Mouse (Mus musculus): ENCODE data around the gene Gpr33. TPM values are rescaled to one million over a fixed set of nuclear protein-coding genes. Genes with fewer than 3 reads are reported as not detected.

The Gpr33 gene
- polyA plus RNA-seq (2012; ENCODE audit: insufficient read depth, insufficient read length, missing spikeins) = not detected in 2 replicates

GRCm38 (mm10) chr12:52027963-52028362 lies at the start of gene Gpr33:
TSS of gene Gpr33 (minus strand) at chr12:52028063.
- Histone ChIP-seq H3K27ac (replicated peaks; ENCODE audit: low read depth, low read length) (no peak within 1 kb of the TSS), H3K4me3 (ENCODE audit: insufficient read depth, low read depth, low read length) (no peak within 1 kb of the TSS), H3K4me1 (ENCODE audit: control insufficient read depth, insufficient read depth, insufficient read length, low read length) (no peaks in the 10 kb centered on the region)

DNA sequence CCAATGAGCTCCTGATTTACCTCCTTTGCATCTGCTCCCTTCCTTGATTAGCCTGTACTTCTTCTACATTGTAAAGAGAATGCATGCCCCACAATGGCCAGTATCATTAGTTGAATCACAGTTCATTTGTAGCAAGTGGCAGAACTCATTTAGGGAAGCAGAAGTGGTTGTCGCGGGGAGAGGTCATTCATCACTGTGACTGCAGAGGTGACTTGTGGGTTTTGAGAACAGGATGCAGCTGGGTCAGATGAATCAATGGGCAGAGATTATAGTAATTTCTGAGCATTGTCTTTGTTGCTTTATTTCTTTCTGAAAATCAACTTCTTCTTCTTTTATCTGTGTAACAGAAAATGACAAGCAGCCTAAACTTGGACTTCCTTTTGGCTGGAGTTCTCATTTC lies 21.5 kb upstream of the Gpr33 start:
- H3K27ac ChIP-seq (replicated peaks; ENCODE audit: low read depth, low read length) = no peak overlapping the region
- H3K4me1 ChIP-seq (ENCODE audit: control insufficient read depth, insufficient read depth, insufficient read length, low read length) = no peaks in the 10 kb centered on the region
- H3K4me3 ChIP-seq (ENCODE audit: insufficient read depth, low read depth, low read length) = no peak overlapping the region

DNA sequence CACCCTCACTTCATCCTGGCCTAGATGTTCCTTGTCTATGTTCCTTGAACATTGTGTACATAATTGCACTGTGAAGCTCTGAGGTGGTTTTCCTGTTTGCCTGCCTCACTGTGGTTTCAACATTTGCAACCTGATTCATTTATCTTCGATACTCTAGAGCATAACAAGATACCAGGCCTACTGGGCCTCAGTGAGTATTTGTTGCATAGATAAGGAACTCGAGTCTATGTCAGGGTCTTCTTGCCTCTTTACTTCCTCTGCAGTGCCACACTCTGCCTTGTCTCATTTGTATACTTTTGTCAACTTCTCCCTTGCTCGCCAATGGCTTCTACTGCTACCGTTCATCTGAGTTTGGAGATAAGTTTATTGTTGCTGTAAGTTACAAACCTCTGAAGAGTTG lies 18.5 kb upstream of the Gpr33 start:
- no peak overlapping the region for H3K27ac ChIP-seq (replicated peaks; ENCODE audit: low read depth, low read length)
- no peaks in the 10 kb centered on the region for H3K4me1 ChIP-seq (ENCODE audit: control insufficient read depth, insufficient read depth, insufficient read length, low read length)
- H3K4me3 ChIP-seq (ENCODE audit: insufficient read depth, low read depth, low read length) = no peak overlapping the region

- Histone ChIP-seq H3K4me3 (ENCODE audit: insufficient read depth, low read depth, low read length) (no peak overlapping the region), H3K4me1 (ENCODE audit: control insufficient read depth, insufficient read depth, insufficient read length, low read length) (no peaks in the 10 kb centered on the region), H3K27ac (replicated peaks; ENCODE audit: low read depth, low read length) (no peak overlapping the region)
Observed at GRCm38 (mm10) chr12:52042818-52043336, 15.0 kb upstream of the Gpr33 start.

DNA sequence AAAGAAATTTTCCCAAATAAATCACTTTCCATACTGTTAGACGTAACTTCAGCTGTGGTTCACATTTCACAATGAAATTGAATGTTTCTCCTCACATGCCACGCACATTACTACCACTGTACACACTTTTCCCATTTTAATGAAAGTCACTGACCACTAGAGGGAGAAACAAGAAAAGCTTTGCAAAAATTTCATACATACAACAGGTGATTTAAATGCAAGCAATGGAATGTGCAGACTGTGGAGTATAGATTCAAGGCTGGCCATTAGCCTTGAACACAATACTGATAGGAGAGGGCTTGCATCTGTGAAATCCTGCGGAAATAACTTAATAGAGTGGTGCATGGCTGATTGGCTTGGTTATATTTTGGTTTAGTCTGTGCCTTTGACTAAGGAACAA lies 10.5 kb upstream of the Gpr33 start:
- no peak overlapping the region for H3K4me3 ChIP-seq (ENCODE audit: insufficient read depth, low read depth, low read length)
- H3K4me1 ChIP-seq (ENCODE audit: control insufficient read depth, insufficient read depth, insufficient read length, low read length) = no peaks in the 10 kb centered on the region
- H3K27ac ChIP-seq (replicated peaks; ENCODE audit: low read depth, low read length) = no peak overlapping the region

- no peak overlapping the region for H3K27ac ChIP-seq (replicated peaks; ENCODE audit: low read depth, low read length)
- no peaks in the 10 kb centered on the region for H3K4me1 ChIP-seq (ENCODE audit: control insufficient read depth, insufficient read depth, insufficient read length, low read length)
- H3K4me3 ChIP-seq (ENCODE audit: insufficient read depth, low read depth, low read length) = no peak overlapping the region
Observed at GRCm38 (mm10) chr12:52034956-52035355, 7.1 kb upstream of the Gpr33 start.

- Histone ChIP-seq H3K27ac (replicated peaks; ENCODE audit: low read depth, low read length) (no peak overlapping the region), H3K4me1 (ENCODE audit: control insufficient read depth, insufficient read depth, insufficient read length, low read length) (no peaks in the 10 kb centered on the region), H3K4me3 (ENCODE audit: insufficient read depth, low read depth, low read length) (no peak overlapping the region)
Observed at GRCm38 (mm10) chr12:52032276-52032675, 4.4 kb upstream of the Gpr33 start.

- no peak overlapping the region for H3K27ac ChIP-seq (replicated peaks; ENCODE audit: low read depth, low read length)
- no peak overlapping the region for H3K4me3 ChIP-seq (ENCODE audit: insufficient read depth, low read depth, low read length)
Observed at GRCm38 (mm10) chr12:52014494-52015029, 13.3 kb downstream of the Gpr33 start.

GRCm38 (mm10) chr12:52014044-52014443 lies 13.8 kb downstream of the Gpr33 start:
- Histone ChIP-seq H3K4me3 (ENCODE audit: insufficient read depth, low read depth, low read length) (no peak overlapping the region), H3K4me1 (ENCODE audit: control insufficient read depth, insufficient read depth, insufficient read length, low read length) (no peaks in the 10 kb centered on the region), H3K27ac (replicated peaks; ENCODE audit: low read depth, low read length) (no peak overlapping the region)

More at GRCm38 (mm10) chr12:52014494-52015029, 13.3 kb downstream of the Gpr33 start:
- H3K4me1 ChIP-seq (ENCODE audit: control insufficient read depth, insufficient read depth, insufficient read length, low read length) = no peaks in the 10 kb centered on the region

- no peak overlapping the region for H3K4me3 ChIP-seq (ENCODE audit: insufficient read depth, low read depth, low read length)
- H3K27ac ChIP-seq (replicated peaks; ENCODE audit: low read depth, low read length) = no peak overlapping the region
- H3K4me1 ChIP-seq (ENCODE audit: control insufficient read depth, insufficient read depth, insufficient read length, low read length) = no peaks in the 10 kb centered on the region
Observed at GRCm38 (mm10) chr12:52013274-52013673, 14.6 kb downstream of the Gpr33 start.

GRCm38 (mm10) chr12:52012159-52012558 lies 15.7 kb downstream of the Gpr33 start:
- no peaks in the 10 kb centered on the region for H3K4me1 ChIP-seq (ENCODE audit: control insufficient read depth, insufficient read depth, insufficient read length, low read length)
- no peak overlapping the region for H3K4me3 ChIP-seq (ENCODE audit: insufficient read depth, low read depth, low read length)
- no peak overlapping the region for H3K27ac ChIP-seq (replicated peaks; ENCODE audit: low read depth, low read length)

DNA sequence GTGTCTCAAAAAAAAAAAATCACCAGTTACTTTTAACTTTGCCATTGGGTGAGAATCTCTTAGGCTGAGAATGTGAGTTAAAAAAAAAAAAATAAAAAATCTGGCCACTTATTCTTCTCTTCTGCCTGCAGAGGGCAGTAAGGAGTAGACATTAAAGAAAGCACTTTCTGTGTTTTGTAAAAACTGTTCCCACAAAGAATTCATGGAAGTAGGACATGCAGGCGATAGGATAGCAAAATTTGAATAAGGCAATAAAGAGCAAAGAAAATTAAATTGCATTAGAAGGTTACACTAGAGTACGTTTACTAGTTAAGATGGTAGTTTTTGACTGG lies 17.3 kb downstream of the Gpr33 start:
- Histone ChIP-seq H3K27ac (replicated peaks; ENCODE audit: low read depth, low read length) (no peak overlapping the region), H3K4me3 (ENCODE audit: insufficient read depth, low read depth, low read length) (no peak overlapping the region), H3K4me1 (ENCODE audit: control insufficient read depth, insufficient read depth, insufficient read length, low read length) (no peaks in the 10 kb centered on the region)

- no peaks in the 10 kb centered on the region for H3K4me1 ChIP-seq (ENCODE audit: control insufficient read depth, insufficient read depth, insufficient read length, low read length)
- no peak overlapping the region for H3K27ac ChIP-seq (replicated peaks; ENCODE audit: low read depth, low read length)
- H3K4me3 ChIP-seq (ENCODE audit: insufficient read depth, low read depth, low read length) = no peak overlapping the region
Observed at GRCm38 (mm10) chr12:52009928-52010629, 17.8 kb downstream of the Gpr33 start.

DNA sequence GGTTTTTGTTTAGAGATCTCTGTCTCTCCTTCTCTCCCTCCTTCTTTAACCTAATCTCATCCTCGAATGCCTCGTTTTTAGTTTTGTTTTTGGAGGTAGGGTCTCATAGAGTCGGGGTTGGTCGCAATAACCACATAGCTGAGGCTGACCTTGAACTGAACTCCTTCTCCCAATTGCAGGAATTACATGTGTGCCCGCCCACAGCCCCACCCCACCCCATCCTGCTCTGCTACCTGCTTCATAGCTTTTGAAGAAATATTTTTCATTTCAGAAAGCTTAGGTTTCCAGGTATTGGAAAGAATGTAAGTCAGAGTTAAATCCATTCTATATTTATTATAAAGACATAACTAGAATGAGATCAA lies 21.2 kb downstream of the Gpr33 start:
- H3K27ac ChIP-seq (replicated peaks; ENCODE audit: low read depth, low read length) = peak overlapping the region; percentile 92
- peak overlapping the region; percentile 100 for H3K4me3 ChIP-seq (ENCODE audit: insufficient read depth, low read depth, low read length)
- no peaks in the 10 kb centered on the region for H3K4me1 ChIP-seq (ENCODE audit: control insufficient read depth, insufficient read depth, insufficient read length, low read length)

DNA sequence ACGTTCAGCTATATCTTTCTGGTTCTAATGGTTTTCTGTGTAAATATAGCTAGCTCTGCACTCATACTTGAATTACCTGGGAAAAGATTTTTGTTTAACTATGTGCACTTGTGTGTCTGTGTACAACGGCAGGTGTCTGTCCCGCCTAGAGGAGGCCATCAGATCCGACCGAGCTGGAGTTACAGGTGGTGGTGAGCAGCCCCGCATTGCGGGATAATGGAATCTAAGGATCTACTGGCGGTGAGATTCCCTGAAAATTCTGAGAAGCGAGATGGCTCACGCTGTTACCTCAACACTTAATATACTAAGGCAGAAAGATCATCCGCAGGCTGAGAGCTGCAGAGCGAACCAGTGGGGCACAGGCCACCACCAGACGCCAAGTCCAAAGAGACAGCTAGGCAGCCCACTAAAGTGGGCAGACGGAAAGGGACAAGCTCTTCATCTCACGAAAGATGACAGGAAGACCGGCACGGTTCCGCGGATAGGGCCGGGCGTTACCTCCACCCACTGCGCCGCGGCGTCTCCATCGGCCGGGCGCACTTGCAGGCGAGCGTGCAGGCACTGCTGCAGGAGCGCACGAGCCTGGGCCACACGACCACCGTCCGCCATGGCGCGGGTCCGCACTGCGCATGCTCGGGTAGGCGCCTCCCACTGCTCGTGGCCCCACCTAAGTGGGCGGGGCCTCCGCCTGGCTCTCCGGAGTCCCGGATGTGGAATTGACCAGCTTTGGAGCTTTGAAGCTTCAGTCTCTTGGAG lies 21.8 kb downstream of the Gpr33 start, which contains the start of gene Dtd2:
Gene Dtd2 (minus strand): TSS at position 625 of the 756 bp plus-strand sequence.
- peak within 1 kb of the TSS; percentile 100 for H3K4me3 ChIP-seq (ENCODE audit: insufficient read depth, low read depth, low read length)
- H3K27ac ChIP-seq (replicated peaks; ENCODE audit: low read depth, low read length) = peak within 1 kb of the TSS; percentile 92

More for the DNA sequence above, 21.8 kb downstream of the Gpr33 start, which contains the start of gene Dtd2:
- H3K4me1 ChIP-seq (ENCODE audit: control insufficient read depth, insufficient read depth, insufficient read length, low read length) = no peaks in the 10 kb centered on the region
